Mouse (Mus musculus) left cerebral cortex, adult 9 months (tissue): ENCODE measurements around the gene Tma7.

ENCODE experiments used
- DNase-seq, 2 experiments: peaks; one replicate each; pipeline ENCODE4 v3.0.0; 2022; ENCODE audit warnings: low spot score in 2 of 2

The Tma7 gene

GRCm38 (mm10) chr9:109068095-109068735 lies 14.2 kb downstream of the Tma7 start:
- DNase-seq = no peak

- DNase-seq = no peak
Measured at GRCm38 (mm10) chr9:109060898-109061295, 21.5 kb downstream of the Tma7 start.

GRCm38 (mm10) chr9:109060184-109060897 lies 22.0 kb downstream of the Tma7 start:
- DNase-seq = no peak

GRCm38 (mm10) chr9:109059136-109059903 lies 23.1 kb downstream of the Tma7 start, which contains the start of gene Trex1:
Gene Trex1 (minus strand): TSS chr9:109059734.
- peak; percentile 66 to 93 for DNase-seq

- DNase-seq = no peak
Measured at GRCm38 (mm10) chr9:109058006-109058765, 24.2 kb downstream of the Tma7 start.

- DNase-seq = no peak
Measured at GRCm38 (mm10) chr9:109057543-109057942, 24.8 kb downstream of the Tma7 start.

GRCm38 (mm10) chr9:109056916-109057315 lies 25.5 kb downstream of the Tma7 start:
- no peak for DNase-seq

GRCm38 (mm10) chr9:109056081-109056690 lies 26.2 kb downstream of the Tma7 start:
- no peak for DNase-seq

DNA sequence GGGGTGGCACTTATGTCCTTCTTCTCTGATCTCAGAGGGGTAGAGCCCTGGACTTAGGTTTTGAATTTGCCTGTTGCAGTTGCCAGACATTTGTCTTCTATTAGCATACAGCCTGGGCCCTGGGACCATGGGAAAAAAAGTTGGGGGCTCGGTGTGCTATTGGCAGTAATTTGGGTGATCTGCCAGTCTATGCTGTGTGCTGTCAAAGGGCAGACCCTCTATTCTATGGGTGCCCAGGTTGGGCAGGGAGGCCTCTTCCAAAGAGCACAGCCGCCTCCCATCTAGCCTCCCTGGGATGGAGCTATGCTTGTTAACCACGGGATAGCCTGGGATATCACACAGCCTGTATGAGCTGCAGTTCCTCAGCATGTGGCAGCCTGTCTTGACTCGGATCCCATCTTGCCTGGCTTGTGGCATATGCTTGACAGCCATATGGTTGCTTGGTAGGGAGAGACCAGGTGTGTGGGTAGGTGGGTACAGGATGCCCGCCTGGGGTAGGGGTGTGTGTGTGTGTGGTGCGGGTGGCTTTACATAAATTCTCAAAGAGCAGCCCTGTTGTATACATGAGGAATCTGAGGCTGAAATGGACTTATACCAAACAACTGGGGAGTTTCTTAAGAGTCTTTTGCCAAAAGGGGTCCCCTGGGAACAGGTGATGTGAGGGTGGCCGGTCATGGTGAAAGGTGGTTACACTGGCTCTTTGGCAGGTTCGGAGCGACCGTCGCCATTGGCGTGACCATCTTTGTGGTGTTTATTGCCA lies 26.9 kb downstream of the Tma7 start:
- DNase-seq = peak in 1 of 2 experiments; percentile 41

- DNase-seq = peak; percentile 65 to 85
Measured at GRCm38 (mm10) chr9:109054712-109055111, 27.7 kb downstream of the Tma7 start.

DNA sequence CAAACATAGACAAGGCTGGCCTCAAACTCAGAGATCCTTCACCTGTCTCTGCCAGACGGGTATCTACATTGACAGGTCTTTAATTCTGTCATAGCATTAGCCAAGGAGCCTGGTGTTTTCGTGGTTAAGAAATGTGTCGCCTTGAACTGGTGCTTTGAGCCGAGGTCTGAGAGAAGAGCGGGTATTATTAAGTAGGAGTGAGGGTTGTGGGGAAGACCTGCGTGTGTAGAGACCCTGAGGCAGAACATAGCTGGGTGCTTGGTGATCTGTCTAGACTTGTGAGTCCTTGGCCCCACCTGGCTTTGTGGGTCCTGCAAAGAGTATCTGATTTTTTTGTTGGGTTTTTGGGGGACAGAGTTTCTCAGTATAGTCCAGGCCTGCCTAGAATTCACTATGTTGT lies 28.5 kb downstream of the Tma7 start:
- no peak for DNase-seq

DNA sequence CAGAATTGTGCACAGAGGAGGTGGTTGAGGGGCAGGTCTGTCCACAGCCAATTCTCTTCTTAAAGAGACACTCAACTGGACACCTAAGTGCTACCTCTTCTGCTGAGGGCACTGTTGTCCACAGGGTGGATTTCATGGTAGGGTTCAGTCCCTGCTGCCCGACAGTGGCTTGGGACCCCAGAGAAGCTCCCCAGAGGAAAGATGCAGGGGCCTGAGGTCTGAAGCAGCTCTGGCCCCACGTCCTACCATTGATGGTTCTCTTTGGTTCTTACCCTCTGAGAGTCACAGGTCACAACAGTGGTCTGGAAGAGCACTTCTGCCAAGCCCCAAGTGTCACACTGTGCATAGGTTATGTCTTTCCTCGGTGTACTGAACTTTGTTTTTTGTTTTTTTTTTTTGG lies 29.0 kb downstream of the Tma7 start:
- DNase-seq = no peak

DNA sequence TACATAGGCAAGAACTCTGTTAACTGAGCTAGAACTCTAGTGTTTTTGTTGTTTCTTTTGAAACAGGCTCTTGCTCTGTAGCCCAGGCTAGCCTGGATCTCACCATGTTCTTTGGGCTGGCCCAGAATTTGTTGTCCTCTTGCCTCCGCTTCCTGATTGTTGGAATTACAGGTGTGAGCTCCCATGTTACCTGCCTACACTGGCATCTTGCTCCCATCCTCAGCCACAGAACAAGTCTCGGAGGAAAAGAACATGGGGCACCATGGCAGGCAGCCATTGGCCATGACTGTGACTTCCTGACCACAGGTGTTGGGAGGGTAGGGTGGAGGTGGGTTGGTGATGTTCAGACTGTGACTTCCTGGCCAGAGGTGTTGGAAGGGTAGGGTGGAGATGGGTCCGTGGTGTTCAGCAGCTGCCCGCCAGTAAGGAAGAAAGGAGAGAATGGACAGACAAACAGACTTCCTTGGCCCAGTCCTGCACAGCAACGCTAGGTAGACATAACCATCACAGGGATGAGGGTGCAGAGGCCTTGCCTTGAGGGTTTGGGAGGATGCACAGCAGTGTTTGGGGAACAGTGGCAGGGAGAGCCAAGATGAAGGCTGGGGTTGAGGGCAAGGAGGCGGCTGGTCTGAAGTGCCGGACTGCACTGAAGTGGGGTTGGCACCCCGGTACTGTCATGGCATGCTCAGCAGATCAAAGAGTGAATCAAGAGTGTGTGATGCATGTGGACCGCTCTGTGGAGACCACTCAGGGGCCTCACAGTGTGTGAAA lies 29.7 kb downstream of the Tma7 start:
- DNase-seq = no peak

DNA sequence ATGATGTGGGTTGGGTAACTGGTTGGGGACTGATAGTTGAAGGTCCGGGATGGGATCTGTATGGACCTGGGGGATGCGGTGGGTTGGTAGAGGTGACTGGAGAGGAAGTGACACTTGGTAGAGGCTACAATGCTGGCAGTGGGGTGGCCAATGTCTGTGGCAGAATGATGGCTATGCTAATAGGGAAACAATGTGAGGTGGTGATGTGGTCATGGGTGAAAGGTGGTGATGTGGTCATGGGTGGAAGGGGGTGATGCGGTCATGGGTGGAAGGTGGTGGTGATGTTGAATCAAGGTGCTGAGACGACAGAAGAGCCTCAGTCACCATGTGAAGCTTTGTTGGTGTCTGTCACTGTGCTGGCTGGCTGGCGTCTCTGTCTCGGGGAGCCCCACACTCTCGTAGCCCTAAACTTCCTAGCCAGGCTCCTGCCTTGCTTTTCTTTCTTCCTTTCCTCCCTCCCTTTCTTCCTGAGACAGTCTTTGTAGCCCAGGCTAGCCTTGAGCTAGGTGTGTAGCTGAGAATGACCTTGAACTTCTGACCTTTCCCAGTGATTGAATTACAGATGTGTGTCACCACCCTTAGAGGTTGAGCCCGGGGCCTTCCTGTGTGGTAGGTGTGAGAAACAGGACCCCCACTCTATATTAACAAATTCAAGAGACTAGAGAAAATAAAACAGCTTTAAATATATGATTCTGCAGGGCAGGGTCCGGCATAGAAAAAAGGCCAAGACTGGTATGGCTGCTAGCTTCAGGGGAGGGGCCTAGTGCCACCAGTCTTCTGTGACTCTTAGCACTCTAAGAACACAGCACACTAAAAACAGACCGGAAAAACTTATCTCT lies 30.5 kb downstream of the Tma7 start:
- no peak for DNase-seq

- no peak for DNase-seq
Measured at GRCm38 (mm10) chr9:109051011-109051501, 31.3 kb downstream of the Tma7 start.

- no peak for DNase-seq
Measured at GRCm38 (mm10) chr9:109050674-109050997, 31.8 kb downstream of the Tma7 start.

- DNase-seq = no peak
Measured at GRCm38 (mm10) chr9:109049996-109050673, 32.3 kb downstream of the Tma7 start.

GRCm38 (mm10) chr9:109049316-109049715 lies 33.1 kb downstream of the Tma7 start:
- DNase-seq = no peak
